Mouse (Mus musculus) embryo, embryonic 11 days (tissue): ENCODE measurements around the gene Exoc7.

Source experiments
- DNase-seq: peaks from one replicate; pipeline ENCODE4 v3.0.0-alpha.2; 2015

Gene Exoc7

DNA sequence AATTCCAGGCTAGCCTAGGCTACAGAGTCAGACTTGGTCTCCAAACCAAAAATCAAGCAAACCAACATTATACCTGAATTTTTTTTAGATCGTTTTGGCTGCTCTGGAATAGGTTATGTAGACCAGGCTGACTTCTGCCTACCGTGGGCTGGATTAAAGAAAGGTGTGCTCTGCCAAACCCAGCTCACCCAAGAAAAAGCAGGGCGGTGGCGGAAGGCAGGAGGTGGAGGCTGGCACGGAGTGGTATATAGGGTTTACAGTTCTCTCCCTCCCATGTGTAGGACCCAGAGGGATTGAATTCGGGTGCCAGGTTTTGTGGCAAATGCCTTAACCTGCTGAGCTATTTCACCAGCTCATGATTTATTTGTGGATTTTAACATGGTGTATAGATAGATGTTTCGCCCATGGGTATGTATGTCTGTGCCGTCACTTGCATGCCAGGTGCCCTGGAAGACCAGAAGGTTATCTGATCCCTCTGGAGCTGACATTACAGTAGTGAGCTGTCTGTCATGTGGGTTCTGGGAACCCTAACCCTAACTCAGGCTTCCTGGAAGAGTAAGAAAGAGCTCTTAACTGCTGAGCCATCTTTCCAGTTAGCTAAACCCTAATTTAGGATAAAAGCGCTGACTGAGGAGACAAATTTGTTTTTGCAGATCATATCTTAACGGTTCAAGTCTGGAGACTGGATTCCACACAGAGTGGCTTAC is at the start of gene Exoc7:
Gene Exoc7, minus strand, starts transcription at position 215 of the 707 bp plus-strand sequence.
- DNase-seq: no peak

DNA sequence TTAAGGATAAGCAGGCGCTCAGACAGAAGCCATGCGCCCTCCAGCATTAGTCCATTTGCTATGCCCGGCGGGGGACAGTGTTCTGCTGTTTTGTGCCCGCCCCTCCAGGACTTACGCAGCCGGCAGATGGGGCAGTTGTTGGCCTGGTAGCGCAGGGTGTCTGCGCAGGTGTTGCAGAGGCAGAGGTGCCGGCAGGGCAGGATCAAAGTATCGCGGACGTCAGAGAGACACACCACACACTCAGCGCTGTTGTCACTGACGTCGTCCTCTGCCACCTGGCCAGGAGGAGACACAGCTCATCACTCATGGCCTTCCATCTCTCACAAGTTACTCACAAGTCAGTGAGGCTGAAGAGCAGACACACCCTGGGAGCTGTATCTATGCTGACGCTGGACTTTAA is 47.5 kb upstream of the Exoc7 start:
- DNase-seq: no peak

DNA sequence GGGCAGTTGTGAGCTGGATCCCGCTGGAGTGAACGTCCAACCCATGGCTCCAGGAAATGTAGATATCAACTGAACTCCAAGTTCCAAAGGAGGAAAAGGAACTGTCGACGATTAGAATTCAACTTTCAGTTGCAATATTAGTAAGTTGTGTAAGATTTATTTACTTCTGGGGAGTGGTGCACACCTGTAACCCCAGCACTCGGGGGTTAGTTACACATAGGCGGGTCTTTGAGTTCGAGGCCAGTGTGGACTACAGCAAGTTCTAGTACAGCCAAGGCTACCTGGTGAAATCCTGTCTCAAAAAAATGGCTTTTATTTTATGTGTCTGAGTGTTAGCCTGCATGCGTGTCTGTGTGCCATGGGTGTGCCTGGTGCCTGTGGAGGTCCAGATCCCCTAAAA is 46.5 kb upstream of the Exoc7 start:
- no peak for DNase-seq

DNA sequence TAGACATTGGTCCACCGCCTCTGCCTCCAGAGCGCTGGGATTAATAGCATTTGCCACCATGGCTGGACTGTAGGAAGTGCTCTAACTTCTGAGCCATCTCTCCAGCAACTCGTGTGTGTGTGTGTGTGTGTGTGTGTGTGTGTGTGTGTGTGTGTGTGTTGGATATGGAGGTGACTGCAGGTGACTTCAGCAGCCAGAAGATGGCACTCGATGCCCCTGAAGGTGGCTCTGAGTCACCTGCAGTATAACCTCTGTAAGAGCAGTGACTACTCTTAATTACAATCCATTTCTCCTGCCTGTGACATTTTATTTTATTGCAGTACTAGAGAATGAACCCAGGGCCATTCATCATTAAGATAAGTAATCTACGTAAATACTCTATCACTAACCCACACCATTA is 44.3 kb upstream of the Exoc7 start:
- no peak for DNase-seq

DNA sequence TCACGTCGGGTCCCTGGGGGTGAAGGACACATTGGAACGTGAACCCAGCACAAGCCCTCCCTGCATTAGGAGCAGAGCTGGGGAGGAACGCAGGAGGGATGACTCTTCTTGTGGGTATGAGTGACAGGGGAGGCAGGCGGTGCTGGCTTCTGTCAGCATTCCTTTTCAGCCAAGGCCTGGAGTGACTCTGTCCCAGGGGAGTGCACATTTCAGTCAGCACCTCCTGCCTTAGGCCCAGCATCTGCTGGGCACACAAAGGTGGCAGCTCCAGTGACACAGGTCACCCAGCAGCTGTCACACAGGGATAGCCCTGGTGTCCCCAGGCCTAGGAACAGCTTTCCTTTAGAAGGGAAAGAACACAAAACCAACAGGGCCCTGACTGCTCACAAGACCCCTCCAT is 40.9 kb upstream of the Exoc7 start:
- no peak for DNase-seq

DNA sequence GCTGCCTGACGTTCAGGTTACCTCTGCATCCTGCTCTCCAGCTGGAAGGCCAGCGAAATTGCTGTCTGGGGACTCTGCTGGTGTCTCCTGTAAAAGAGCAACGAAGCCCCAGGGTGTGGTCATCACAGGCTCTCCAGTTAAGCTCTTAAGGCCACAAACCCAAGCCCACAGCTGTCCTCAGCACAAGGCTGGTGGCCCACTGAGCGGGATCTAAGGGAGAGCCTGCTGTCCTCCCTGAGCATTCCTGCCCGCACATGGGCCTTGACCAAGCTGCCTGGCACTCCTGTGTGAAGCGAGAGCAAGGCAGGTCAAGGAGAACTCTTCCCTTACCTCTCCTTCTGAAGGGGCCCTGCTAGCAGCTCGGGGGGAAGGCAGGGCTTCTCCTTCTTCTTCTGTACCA is 40.0 kb upstream of the Exoc7 start:
- DNase-seq: no peak

DNA sequence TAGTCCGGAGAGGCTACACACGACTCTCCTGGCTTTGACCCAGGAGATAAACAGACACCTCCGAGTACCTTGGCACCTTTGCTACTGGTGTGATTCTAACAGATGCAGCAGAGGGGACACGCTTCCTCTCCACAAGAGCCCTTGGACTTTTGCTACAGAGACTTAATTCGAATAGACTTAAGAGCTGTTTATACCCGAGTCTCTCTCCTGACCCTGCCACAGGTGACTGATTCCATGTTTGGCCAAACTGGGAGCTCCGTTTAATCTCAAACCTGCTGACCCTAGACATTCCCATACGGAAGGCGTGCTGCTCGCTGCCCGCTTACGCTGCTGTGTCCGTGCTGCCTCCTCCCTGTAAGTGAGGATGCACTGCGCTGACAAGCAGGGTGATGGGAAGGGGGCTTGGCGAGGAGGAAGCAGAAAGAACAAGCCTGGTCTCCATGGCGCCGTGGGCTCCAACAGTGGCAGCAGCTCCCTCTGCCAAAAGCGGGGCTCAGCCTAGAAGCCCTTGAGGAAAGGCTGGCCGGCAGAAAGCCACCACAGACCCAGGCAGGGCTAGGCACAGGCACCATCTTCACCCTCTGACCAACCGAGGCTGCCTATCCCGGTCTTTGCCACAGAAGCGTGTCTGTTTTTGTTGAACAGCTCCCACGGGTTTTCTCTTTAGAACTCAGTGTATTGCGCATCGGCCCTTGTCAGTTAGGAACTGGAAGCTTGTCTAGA is 35.2 kb upstream of the Exoc7 start:
- no peak for DNase-seq

DNA sequence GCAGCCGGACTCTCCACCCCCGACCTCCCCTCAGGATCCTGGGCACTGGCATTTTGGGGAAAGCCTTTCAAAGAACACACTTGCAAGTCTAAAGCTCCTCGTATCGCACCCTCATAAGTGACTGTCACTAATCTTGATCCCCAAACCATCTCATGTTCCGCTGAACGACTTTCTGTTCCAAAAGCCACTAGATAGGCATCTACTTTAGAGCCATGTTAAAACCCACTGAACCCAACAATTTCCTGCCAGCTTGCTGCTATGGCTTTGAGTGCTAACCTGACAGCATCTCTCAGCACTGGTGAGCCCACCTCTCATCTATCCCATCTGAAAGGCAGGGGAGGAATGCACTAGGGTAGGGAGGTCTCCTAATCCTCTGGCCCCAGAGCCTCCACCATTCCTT is 30.5 kb upstream of the Exoc7 start:
- DNase-seq: no peak

DNA sequence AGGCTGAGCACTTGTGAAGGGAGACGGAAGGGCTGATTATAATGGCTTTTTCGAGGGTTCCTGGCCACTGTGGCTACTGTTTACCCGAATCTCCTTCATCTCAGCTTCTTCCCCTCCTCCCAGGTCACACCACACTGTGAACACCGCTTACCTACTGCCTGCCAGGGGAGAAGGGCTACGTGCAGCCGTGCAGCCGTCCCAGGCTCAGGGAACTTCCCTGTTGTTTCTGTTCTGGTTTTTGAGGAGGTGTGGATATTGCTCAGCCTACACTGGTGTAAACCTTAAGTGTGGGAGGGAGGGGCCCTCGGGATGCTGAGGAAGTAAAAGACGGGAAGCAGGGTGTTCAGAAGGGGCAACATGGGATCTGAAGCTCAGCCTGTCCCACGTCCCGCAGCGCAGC is 30.0 kb upstream of the Exoc7 start:
- no peak for DNase-seq

DNA sequence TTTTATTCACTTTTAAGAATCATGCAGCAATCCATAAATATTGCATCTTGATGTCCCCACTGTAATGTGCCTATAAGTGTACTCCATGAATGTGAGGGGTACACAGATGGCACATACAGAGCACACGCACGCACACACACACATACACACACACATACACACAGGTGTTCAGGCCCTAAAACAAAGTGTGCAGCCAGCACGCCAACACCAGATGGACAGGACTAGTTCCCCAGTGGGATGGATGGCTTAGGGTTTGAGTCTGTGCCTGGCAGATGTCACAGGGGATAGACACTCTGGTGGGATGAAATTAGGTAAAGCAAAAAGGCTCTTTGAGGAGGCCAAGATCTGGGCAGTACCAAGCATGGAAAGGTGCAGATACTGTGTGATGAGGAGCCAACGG is 29.4 kb upstream of the Exoc7 start:
- DNase-seq: no peak

DNA sequence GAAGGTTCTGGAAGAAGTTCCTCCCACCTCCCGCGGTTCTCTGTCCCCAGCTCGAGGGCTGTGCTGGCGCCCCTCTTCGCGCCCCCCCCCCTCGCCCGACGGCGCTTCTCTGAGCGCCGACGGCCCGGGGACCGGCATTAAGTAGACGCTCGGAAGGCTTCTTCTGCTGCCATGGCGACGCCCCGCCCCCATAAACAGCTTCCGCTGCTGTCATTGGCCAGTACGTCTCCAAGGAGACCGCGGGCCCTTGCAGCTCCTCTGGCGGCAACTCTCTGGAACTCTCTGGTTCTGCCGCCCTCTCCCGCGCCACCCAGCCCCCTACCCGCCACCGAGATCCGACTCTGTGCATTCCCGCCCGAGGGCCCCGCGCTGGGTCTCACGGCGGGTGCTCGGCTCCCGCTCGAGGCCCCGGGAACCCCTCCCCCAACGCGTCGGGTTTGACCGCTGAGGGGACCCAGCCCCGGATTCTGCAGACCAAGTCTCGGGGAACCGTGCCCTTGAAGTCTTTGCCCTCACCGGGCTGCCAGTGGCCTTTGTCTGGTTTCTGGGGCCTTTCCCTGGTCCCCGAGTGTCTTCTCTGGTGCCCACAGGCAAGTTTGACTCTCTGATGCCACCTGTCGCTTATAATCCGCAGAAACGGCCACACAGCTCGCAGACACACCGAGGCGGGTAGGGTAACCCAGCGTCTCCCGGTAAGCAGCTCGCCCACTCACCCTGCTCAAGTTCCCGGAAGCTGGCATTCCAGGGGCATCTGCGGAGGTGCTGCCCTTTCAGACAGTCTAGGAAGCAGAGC is 28.4 kb upstream of the Exoc7 start, which contains the start of gene Foxj1:
Gene Foxj1, minus strand, starts transcription at position 156 of the 793 bp plus-strand sequence.
- peak; percentile 95 for DNase-seq

DNA sequence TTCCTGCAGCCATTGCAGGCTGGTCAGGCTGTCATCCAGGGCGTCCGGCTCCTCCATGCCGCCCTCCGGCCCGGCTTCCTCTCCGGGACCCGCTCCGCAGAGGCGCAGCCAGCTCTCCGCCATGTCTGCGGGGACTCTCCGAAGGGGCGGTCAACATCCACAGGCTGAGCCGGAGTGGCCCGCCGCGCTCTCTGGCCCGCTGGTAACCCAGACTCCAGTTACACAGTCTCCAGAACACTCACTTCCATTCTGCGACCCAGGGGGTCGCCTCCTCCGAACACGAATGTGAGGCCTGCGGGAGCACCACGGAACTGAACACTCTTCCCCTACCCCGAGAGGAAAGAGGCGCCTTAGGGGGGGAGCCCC is 27.4 kb upstream of the Exoc7 start:
- no peak for DNase-seq

DNA sequence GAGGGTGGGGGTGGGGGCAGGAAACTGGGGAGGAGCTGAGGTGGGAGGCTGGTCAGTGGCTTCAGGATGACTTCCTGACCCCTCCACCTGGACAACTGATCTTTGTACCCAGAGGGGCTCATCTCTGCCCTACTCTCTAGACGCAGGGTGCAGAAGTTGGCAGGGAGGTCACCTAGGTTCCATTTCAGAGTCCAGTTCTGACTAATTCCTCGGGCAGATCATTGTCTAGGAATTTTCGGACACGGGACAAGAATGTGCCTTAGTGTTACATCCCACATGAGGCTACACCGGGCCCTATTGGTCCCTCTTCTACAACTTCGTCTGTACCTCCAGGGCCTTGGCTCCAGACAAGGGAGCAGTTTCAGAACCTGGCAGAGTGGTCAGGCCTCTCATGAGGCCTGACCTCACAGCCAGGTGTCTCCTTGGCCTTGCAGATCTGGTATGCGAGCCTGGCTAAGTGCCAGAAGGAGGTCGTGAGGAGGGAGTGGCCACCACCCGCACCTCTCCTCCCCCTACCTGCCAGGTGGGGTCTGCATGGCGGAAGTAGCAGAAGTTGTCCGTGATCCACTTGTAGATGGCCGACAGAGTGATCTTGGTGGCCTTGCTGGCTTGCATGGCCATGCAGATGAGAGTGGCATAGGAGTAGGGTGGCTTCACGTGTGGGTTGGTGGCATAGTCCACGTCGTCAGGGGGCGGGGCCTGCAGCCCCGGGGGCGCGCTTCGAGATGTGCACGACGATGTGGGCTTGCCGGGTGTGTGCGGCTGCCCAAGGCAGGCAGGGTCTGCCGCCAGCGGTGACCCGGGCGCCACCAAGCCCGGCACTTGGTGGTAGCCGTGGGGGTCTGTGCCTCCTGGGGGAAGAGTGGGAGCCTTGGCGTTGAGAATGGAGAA is 26.7 kb upstream of the Exoc7 start:
- DNase-seq: no peak

DNA sequence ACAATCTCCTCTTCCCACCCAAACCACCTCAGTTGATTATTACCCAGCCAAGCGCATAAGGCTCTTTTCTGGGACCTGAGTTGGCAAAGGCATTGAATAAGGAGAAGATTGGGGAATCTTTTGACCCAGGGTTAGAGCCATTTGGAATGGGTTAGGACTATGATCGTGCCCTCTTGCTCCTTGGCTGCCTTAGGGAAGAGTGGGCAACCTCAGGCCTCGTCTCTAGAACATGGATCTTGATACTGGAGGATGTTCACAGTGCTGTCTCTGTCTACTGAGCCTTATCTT is 25.9 kb upstream of the Exoc7 start:
- no peak for DNase-seq

DNA sequence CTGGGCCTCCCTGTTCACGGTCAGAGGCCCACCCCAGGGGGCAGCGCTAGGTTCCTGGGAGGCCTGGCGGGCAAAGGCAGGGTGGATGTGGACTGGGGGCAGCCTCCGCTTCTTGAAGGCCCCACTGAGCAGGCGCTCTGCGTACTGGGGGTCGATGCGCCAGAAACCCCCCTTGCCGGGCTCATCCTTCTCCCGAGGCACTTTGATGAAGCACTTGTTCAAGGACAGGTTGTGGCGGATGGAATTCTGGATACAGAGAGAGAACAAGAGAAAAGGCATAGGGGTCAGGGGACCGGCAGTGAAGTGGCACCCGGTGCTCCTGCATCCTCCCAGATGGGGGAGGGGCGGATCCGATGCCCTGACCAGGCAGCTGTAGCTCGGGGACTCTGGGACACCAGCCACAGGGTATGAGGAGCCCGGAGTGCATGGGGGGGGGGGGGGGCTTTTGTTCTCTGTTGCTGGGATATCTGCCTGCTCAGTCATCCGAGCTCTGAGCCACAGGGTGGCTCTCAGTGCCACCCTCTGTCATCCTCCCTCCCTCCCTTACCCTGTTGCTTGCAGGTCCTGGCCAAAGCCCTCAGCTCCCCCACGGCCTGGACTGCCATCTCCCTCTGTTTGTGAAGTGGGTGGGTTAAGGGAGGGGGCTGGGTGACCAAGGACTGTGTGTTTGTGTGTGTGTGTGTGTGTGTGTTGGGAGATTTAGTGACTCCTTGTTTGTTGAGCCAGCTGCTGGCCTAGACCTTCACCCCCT is 25.4 kb upstream of the Exoc7 start:
- DNase-seq: peak; percentile 66

DNA sequence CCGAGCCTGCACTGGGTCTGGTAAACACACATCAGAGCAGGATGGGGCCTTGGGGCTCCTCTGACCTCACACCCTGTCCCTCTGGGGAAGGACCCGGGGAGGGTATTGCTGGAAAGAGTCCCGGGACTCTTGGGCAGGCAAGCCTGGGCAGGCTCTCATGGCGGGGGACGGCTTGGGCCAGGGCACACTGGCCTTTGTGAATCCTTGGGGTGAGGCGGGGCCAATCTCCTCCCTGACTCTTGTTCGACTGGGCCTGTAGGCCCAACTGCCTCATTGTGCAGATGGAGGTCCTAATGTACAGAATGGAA is 23.1 kb upstream of the Exoc7 start:
- no peak for DNase-seq

DNA sequence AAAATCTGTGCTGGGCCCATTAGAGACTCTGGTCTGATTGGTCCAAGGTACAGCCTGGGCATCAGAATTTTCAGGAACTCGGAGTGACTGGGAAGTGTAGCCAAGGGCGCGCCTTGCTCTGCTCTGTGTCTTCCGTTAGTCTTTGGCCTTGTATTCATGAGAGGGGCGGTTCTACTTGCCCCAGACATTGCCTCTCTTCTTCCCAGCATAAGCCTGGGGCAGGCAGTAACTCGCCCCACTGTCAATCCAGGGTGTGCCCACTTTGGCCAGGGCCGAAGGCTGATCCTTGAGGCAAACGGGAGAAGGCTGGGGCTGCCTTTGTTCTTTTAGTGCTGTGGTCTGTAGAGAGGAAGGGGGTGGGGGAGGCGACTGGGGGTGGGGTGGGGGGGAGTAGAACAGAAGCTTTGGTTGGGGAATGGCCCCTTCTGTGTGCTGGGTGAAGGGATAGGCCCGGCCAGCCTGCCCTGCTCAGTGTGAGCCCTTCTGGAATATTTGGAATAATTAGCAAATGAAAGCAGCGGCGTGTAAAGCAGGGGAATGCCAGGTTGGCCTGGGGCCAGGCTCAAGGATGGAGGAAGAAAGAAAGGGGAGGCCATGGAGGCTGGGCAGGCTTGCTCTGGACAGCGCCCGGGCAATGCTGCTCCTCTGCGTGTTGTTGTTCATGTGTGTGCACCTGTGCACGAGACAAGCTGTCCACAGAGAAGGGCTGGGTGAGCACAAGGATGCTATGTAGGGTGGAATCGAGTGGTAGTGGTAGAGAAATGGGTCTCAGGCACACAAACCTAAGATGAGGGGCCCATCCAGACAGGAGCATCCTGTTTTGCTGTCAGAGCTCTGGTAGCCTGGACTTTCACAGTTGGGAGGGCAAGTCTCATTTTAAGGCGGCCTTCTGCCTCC is 22.5 kb upstream of the Exoc7 start:
- peak; percentile 46 for DNase-seq

DNA sequence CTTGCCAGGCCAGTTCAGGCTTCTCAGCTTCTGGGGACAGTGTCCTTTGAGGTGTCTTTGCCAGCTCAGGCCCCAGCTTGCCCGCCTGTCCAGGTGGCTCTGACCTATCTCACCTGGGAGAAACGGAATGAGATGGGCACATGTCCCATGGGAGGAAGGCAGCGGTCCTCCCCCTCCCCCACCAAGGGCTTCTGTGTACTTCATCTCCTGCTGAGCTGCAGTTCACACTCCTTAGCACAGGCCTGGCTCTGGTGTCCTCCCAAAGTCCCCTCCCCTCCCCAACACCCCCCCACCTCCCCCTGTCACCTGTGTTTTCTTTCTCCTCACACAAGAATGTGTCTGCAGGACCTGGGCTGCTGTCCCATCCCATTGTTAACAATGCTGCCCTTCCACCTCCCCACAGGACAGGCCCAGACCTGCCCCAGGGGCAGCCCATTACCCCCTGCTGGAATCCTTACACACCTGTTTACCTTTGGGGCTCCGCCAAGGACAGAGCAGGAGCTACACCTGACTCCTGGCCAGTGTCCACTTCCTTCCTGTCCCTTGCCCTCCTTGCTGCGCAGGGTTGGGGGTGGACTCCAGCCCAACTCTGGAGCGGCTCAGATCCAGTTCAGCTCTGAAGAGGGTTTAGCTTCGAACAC is 20.1 kb upstream of the Exoc7 start:
- no peak for DNase-seq

DNA sequence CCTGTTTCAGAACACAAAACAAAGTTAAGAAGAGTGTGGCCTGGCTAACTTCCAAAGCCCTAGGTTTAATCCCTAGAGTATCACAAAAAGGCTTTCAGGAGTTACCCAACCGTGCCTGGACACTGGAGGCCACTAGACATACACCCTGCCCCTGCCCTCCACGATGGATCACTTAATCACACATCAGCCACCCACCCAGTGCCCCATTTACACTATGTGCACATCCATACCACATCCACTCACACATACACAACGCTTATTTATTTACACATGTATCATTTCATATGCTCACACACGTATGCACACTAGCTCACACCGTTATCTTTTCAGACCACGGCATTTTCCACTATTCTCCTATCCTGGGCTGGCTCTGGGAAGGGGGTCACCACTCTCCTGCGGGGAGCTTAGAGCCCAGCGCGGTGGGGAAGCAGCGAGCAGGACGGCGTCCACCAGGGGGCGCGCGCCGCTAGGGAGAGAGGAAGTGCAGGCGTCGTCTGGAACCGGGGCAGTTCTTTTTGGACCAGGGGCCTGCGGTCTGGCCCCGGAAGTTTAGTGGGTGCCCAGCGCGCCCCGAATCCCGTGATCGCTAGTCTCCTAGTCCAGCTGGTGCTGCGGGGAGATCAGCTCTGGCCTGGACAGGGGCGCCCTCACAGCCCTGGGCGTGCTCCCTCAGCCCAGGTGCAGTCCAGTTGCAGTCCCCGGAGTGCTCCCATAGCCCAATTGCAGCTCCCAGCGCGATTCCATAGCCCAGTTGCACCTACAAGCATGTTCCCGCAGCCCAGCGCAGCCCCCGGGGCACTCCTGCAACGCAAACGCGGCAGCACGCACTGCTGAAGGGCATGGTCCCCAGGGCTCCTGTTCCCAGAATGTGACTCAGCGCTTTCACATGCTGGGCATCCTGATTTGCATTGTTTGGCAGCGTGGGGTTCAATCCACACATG is 12.0 kb upstream of the Exoc7 start:
- peak; percentile 90 for DNase-seq

DNA sequence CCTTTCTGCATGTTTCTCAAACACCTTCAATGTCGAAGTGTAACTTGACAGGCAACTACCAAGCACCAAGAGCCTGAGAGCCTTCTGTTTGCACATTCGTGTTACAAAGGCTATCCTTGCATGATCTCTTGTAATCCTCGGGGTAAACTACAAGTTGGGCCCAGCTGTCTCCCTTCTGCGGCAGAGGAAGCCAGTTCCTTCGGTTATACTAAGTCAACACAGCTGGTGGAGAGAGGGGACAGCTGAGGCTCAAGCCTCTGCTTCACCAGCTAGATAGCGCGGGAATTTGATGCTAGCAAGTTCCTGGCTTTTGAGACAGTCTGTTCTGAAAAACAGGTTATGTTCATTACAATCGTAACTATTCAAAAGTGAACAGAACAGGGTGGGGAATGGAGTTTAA is 5.3 kb upstream of the Exoc7 start:
- DNase-seq: peak; percentile 47
